Mouse (Mus musculus): ENCODE results near the gene Uap1l1.

The Uap1l1 gene

GRCm38 (mm10) chr2:25318119-25318966 is 47.1 kb downstream of the Uap1l1 start:
- DNase-seq (ENCODE audit: low read depth, low spot score) = no peak

- no peak for DNase-seq (ENCODE audit: low read depth, low spot score)
These were observed 54.0 kb downstream of the Uap1l1 start for GRCm38 (mm10) chr2:25311491-25311891.

GRCm38 (mm10) chr2:25310969-25311368 is 54.5 kb downstream of the Uap1l1 start:
- DNase-seq (ENCODE audit: low read depth, low spot score) = no peak

- DNase-seq (ENCODE audit: low read depth, low spot score) = no peak
These were observed 55.3 kb downstream of the Uap1l1 start for GRCm38 (mm10) chr2:25310180-25310579.

All from A20 (cell line).